ENCODE assay signal across 8 mouse cellular contexts in genomic region chr2:130697153-130697810, GRCm38 (mm10). TPM values are rescaled to one million over a fixed set of nuclear protein-coding genes. Genes with fewer than 3 reads are reported as not detected.
A peak's percentile ranks its signal among the peaks of the same experiment; 100 is the strongest.
DNase-seq lines count a peak whose midpoint lies in the region; ATAC-seq and TF ChIP-seq lines count a peak whose summit lies in the region.

TSS of gene Slc4a11 (minus strand) at chr2:130697519.

- H3K9ac ChIP-seq in intestine, postnatal 0 days (ENCODE audit: low read depth, low read length), result peak within 1 kb of the TSS; percentile 22; the same call in 1 of the 2 replicates
- no peak within 1 kb of the TSS for H3K9ac ChIP-seq in liver, embryonic 15.5 days
- H3K9ac ChIP-seq in neural tube, embryonic 12.5 days, result peak within 1 kb of the TSS; percentile 58

- ATAC-seq in common myeloid progenitor, adult 5-6 weeks (replicated peaks; ENCODE audit: low read depth, poor library complexity, severe bottlenecking), result peak; percentile 79
- ATAC-seq in intestine, postnatal 0 days, result peak; percentile 44
- peak; percentile 56 for ATAC-seq in liver, embryonic 15.5 days (ENCODE audit: insufficient read depth)
- ATAC-seq in neural tube, embryonic 12.5 days (ENCODE audit: low FRiP score, low read depth), result peak; percentile 63

- no peak for TF ChIP-seq CTCF in layer of hippocampus, adult 2 months (conservative IDR thresholded peaks at IDR 0.05)
- no peak for TF ChIP-seq CTCF in intestine, postnatal 0 days (IDR thresholded peaks at IDR 0.05; ENCODE audit: low read depth)

- no peaks in the 10 kb centered on the region for H3K36me3 ChIP-seq in intestine, postnatal 0 days (ENCODE audit: control insufficient read depth, insufficient read depth)
- no peaks in the 10 kb centered on the region for H3K36me3 ChIP-seq in liver, embryonic 15.5 days (replicated peaks)
- no peaks in the 10 kb centered on the region for H3K36me3 ChIP-seq in neural tube, embryonic 12.5 days

- no peaks in the 10 kb centered on the region for H3K4me1 ChIP-seq in intestine, postnatal 0 days (replicated peaks; ENCODE audit: control insufficient read depth, insufficient read depth, low read length)
- peaks cover 15% of the 10 kb centered on the region for H3K4me1 ChIP-seq in liver, embryonic 15.5 days (replicated peaks)
- H3K4me1 ChIP-seq in neural tube, embryonic 12.5 days, result peaks cover 18% of the 10 kb centered on the region

- H3K27ac ChIP-seq in layer of hippocampus, adult 2 months, result no peak within 1 kb of the TSS
- no peak within 1 kb of the TSS for H3K27ac ChIP-seq in intestine, postnatal 0 days (ENCODE audit: low read depth, low read length)
- no peak within 1 kb of the TSS for H3K27ac ChIP-seq in liver, embryonic 15.5 days (replicated peaks)
- no peak within 1 kb of the TSS for H3K27ac ChIP-seq in neural tube, embryonic 12.5 days

- no peak for DNase-seq in layer of hippocampus, adult 2 months (ENCODE audit: low spot score in 2 of 2)
- no peak for DNase-seq in layer of hippocampus, postnatal 25 days (ENCODE audit: extremely low spot score in 1 of 2, low spot score in 1 of 2)
- DNase-seq in heart, adult 11 months, result peak; percentile 94
- DNase-seq in testis, postnatal 14 days (ENCODE audit: low spot score), result peak; percentile 65

- H3K4me2 ChIP-seq in intestine, postnatal 0 days (replicated peaks; ENCODE audit: low read depth), result peak within 1 kb of the TSS; percentile 99
- H3K4me2 ChIP-seq in liver, embryonic 15.5 days, result peak within 1 kb of the TSS; percentile 82
- H3K4me2 ChIP-seq in neural tube, embryonic 12.5 days (replicated peaks), result peak within 1 kb of the TSS; percentile 95

- no peaks in the 10 kb centered on the region for H3K9me3 ChIP-seq in intestine, postnatal 0 days (ENCODE audit: control insufficient read depth)
- no peaks in the 10 kb centered on the region for H3K9me3 ChIP-seq in liver, embryonic 15.5 days (replicated peaks)
- H3K9me3 ChIP-seq in neural tube, embryonic 12.5 days, result no peaks in the 10 kb centered on the region

- under 1% methylated on average over 63 of the region's 65 CpGs for WGBS in intestine, postnatal 0 days
- under 1% methylated on average over 64 of the region's 65 CpGs for WGBS in liver, embryonic 15.5 days (ENCODE audit: insufficient replicate concordance)
- under 1% methylated on average over 65 of the region's 65 CpGs for WGBS in neural tube, embryonic 12.5 days

- peaks cover 29% of the 10 kb centered on the region for H3K27me3 ChIP-seq in intestine, postnatal 0 days (replicated peaks; ENCODE audit: control insufficient read depth, insufficient read depth, low read length)
- H3K27me3 ChIP-seq in liver, embryonic 15.5 days, result peaks cover 67% of the 10 kb centered on the region
- peaks cover 49% of the 10 kb centered on the region for H3K27me3 ChIP-seq in neural tube, embryonic 12.5 days (replicated peaks)

- H3K4me3 ChIP-seq in layer of hippocampus, adult 2 months, result peak within 1 kb of the TSS; percentile 62
- peak within 1 kb of the TSS; percentile 59 for H3K4me3 ChIP-seq in intestine, postnatal 0 days (ENCODE audit: low read depth, low read length)
- peak within 1 kb of the TSS; percentile 55 for H3K4me3 ChIP-seq in liver, embryonic 15.5 days (replicated peaks)
- peak within 1 kb of the TSS; percentile 47 for H3K4me3 ChIP-seq in neural tube, embryonic 12.5 days

RNA-seq across cellular contexts. Expression of gene Slc4a11, which starts in this region (rescaled TPM):
- under 1 TPM; 0.61 to 0.66 TPM for total RNA-seq in layer of hippocampus, adult 2 months (2021)
- under 1 TPM; 0.23 to 0.57 TPM for total RNA-seq in layer of hippocampus, postnatal 25 days (2021)
- not detected in 2 replicates for total RNA-seq in common myeloid progenitor, adult 5-6 weeks (2017)
- 0.14 TPM in 1 of 2 replicates, not detected in the other for polyA plus RNA-seq in intestine, postnatal 0 days (2015; fragmentation: Nextera tagmentation; extraction: Ambion mirVana)
- 0.08 and 0.14 TPM in 2 replicates for polyA plus RNA-seq in liver, embryonic 15.5 days (2015; fragmentation: Nextera tagmentation; extraction: Ambion mirVana)
- 0.11 and 0.20 TPM in 2 replicates for polyA plus RNA-seq in neural tube, embryonic 12.5 days (2016; fragmentation: Nextera tagmentation; extraction: Ambion mirVana)

Comparison
In these comparisons a context has a peak if more than half of its experiments do, and no peak if none do; other contexts are left out.
1. Peak in ATAC-seq in common myeloid progenitor, adult 5-6 weeks; RNA of the gene not detected or under 1 TPM.
2. Peak in ATAC-seq, H3K4me3 ChIP-seq, H3K9ac ChIP-seq and H3K4me2 ChIP-seq in intestine, postnatal 0 days; RNA of the gene not detected or under 1 TPM.
3. Peak in ATAC-seq, H3K4me3 ChIP-seq and H3K4me2 ChIP-seq in liver, embryonic 15.5 days; RNA of the gene not detected or under 1 TPM.
4. Peak in ATAC-seq, H3K4me3 ChIP-seq, H3K9ac ChIP-seq and H3K4me2 ChIP-seq in neural tube, embryonic 12.5 days; RNA of the gene not detected or under 1 TPM.
5. DNase-seq: peak in heart, adult 11 months (single experiment) and testis, postnatal 14 days (single experiment); none in layer of hippocampus, adult 2 months (0 of 2) and layer of hippocampus, postnatal 25 days (0 of 2).
6. Peak in every context shown above with its lines, with median percentiles within 50 percentile points of each other: H3K4me3 ChIP-seq, ATAC-seq and H3K4me2 ChIP-seq.